Mouse (Mus musculus): ENCODE results near the gene Rab7.
"Not testable (repeated sequence)": the region's sequence is repeated elsewhere in the genome, so short reads cannot be mapped to it uniquely, and the experiment has no call there.

The Rab7 gene

GRCm38 (mm10) chr6:88053228-88054080 lies 8.4 kb upstream of the Rab7 start:
- no peak for DNase-seq (ENCODE audit: low spot score)

- DNase-seq (ENCODE audit: low spot score) = no peak
Observed at GRCm38 (mm10) chr6:88051206-88051605, 6.1 kb upstream of the Rab7 start.

GRCm38 (mm10) chr6:88049008-88049407 lies 3.9 kb upstream of the Rab7 start:
- DNase-seq (ENCODE audit: low spot score) = no peak

- no peak for DNase-seq (ENCODE audit: low spot score)
Observed at GRCm38 (mm10) chr6:88047853-88048252, 2.8 kb upstream of the Rab7 start.

- no peak for DNase-seq (ENCODE audit: low spot score)
Observed at GRCm38 (mm10) chr6:88045406-88045766, 316 bp upstream of the Rab7 start.

- DNase-seq (ENCODE audit: low spot score) = no peak
Observed at GRCm38 (mm10) chr6:88044234-88044576, 865 bp downstream of the Rab7 start.

GRCm38 (mm10) chr6:88042336-88042735 lies 2.7 kb downstream of the Rab7 start:
- no peak for DNase-seq (ENCODE audit: low spot score)

- DNase-seq (ENCODE audit: low spot score) = no peak
Observed at GRCm38 (mm10) chr6:88041221-88041620, 3.8 kb downstream of the Rab7 start.

GRCm38 (mm10) chr6:88039426-88039825 lies 5.6 kb downstream of the Rab7 start:
- no peak for DNase-seq (ENCODE audit: low spot score)

GRCm38 (mm10) chr6:88037471-88038045 lies 7.5 kb downstream of the Rab7 start:
- no peak for DNase-seq (ENCODE audit: low spot score)

GRCm38 (mm10) chr6:88033504-88033903 lies 11.6 kb downstream of the Rab7 start:
- no peak for DNase-seq (ENCODE audit: low spot score)

- no peak for DNase-seq (ENCODE audit: low spot score)
Observed at GRCm38 (mm10) chr6:88030432-88030831, 14.6 kb downstream of the Rab7 start.

- no peak for DNase-seq (ENCODE audit: low spot score)
Observed at GRCm38 (mm10) chr6:88027390-88027789, 17.7 kb downstream of the Rab7 start.

- no peak for DNase-seq (ENCODE audit: low spot score)
Observed at GRCm38 (mm10) chr6:88023316-88023890, 21.7 kb downstream of the Rab7 start.

- DNase-seq (ENCODE audit: low spot score) = no peak
Observed at GRCm38 (mm10) chr6:88019154-88019553, 25.9 kb downstream of the Rab7 start.

- no peak for DNase-seq (ENCODE audit: low spot score)
Observed at GRCm38 (mm10) chr6:88017821-88018220, 27.2 kb downstream of the Rab7 start.

- DNase-seq (ENCODE audit: low spot score) = no peak
Observed at GRCm38 (mm10) chr6:88015797-88016196, 29.3 kb downstream of the Rab7 start.

- DNase-seq (ENCODE audit: low spot score) = no peak
Observed at GRCm38 (mm10) chr6:88013456-88013855, 31.6 kb downstream of the Rab7 start.

- DNase-seq (ENCODE audit: low spot score) = no peak
Observed at GRCm38 (mm10) chr6:88012601-88013000, 32.5 kb downstream of the Rab7 start.

- not testable (repeated sequence) for DNase-seq (ENCODE audit: low spot score)
Observed at GRCm38 (mm10) chr6:88011106-88011505, 34.0 kb downstream of the Rab7 start.

GRCm38 (mm10) chr6:88009209-88009608 lies 35.9 kb downstream of the Rab7 start:
- DNase-seq (ENCODE audit: low spot score) = no peak

GRCm38 (mm10) chr6:88004773-88005172 lies 40.3 kb downstream of the Rab7 start:
- DNase-seq (ENCODE audit: low spot score) = not testable (repeated sequence)

GRCm38 (mm10) chr6:88003439-88003838 lies 41.6 kb downstream of the Rab7 start:
- no peak for DNase-seq (ENCODE audit: low spot score)

Measured in ovary, postnatal 10 days (tissue).